Mouse (Mus musculus): Measurements from ENCODE around the gene 4933424G06Rik. TPM values are rescaled to one million over a fixed set of nuclear protein-coding genes. Genes with fewer than 3 reads are reported as not detected.

Gene 4933424G06Rik
- total RNA-seq, 2 experiments from 2014 or later, result not detected

DNA sequence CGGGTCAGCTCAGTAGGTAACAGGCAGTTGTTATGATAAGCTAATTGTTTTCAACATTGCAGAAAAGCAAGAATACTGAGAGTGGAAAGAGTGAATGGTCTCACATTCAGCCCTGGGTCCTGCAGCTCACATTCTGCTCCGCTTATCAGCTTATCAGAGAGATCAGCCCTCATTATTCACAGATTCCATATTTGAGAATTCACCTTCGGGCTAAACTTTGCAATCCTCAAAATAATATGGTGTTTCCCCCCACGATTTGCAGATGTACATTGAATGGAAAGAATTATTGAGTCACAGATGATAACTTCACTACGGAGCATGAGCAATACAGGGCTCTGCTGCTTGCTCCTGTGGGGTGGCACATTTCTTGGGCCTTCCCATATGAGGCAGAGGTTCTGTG, 58.8 kb downstream of the 4933424G06Rik start:
- no peak for DNase-seq (ENCODE audit: low spot score in 2 of 2)

DNA sequence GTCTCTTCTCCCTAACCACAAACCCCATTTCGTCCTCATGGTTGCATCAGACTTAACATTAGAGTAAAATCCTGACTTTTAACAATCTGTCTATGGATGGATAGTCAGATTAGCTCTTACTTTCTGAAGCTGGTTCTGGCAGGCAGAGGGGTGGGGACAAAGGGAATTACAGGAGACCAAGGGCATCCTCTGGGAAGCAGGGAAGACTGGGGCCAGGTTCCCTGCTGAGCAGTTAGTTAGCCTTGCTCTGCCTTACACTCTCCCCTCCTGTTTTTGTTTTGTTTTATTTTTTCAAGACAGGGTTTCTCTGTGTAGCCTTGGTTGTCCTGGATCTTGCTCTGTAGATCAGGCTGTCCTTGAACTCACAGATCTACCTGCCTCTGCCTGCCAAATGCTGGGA, 60.0 kb downstream of the 4933424G06Rik start:
- DNase-seq (ENCODE audit: low spot score in 2 of 2), result no peak

DNA sequence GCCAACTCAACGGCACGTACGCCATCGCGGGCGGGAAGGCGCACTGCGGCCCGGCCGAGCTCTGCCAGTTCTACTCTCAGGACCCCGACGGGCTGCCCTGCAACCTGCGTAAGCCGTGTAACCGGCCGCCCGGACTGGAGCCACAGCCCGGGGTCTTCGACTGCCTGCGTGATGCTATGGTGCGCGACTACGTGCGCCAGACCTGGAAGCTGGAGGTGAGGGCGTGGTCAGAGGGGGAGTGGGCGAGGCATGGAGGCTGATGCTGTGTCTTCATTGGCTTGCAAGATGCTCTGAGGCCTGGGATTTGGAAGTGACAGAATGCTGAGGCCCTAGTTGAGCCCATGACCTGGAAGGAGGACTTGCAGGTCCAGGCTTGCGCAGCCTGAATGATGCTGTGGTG, 61.0 kb downstream of the 4933424G06Rik start:
- DNase-seq (ENCODE audit: low spot score in 2 of 2), result no peak

DNA sequence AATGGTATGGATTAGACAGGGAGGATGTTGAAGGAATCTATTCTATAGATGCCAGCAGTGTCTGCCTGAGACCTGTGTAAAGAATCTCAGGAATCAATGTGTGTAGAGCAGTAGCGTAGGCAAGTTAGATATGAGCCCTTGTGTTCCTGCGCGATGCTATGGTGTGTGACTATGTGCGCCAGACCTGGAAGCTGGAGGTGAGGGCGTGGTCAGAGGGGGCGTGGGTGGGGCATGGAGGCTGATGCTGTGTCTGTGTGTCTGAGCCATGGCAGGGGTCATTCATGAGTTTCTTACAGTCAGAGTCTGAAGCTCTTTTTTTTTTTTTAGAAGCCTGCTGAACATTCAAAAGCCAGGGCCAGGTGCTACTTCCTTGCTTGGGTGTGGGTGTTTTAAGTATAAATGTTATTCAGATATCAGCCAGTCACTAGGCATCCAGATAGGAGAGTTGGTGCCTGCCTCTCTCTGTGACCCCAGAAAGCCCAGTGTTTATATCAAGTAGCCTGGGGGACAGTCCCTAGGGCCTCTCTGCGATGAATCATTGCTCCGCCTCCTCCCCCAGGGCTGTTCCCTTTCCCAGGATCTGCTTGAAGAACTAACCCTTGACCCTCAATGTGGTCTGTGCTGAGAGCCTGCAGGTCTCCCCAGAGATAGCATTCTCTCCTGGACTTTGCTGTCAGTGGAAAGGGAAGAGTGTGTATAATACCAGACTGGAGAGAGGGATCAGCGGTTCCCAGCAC, 62.4 kb downstream of the 4933424G06Rik start:
- DNase-seq (ENCODE audit: low spot score in 2 of 2), result no peak

DNA sequence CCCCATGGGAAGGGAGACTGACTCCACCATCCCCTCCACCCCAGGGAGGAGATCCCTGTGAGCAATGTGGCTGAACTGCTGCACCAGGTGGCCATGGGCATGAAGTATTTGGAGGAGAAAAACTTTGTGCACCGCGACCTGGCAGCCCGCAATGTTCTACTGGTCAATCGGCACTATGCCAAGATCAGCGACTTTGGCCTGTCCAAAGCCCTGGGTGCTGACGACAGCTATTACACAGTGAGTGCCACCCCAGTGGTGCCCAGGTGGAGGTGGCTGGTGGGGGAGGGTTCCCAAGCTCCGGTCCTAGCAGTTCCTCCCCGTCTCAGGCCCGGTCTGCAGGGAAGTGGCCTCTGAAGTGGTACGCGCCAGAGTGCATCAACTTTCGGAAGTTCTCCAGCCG, 70.8 kb downstream of the 4933424G06Rik start:
- no peak for DNase-seq (ENCODE audit: low spot score in 2 of 2)

DNA sequence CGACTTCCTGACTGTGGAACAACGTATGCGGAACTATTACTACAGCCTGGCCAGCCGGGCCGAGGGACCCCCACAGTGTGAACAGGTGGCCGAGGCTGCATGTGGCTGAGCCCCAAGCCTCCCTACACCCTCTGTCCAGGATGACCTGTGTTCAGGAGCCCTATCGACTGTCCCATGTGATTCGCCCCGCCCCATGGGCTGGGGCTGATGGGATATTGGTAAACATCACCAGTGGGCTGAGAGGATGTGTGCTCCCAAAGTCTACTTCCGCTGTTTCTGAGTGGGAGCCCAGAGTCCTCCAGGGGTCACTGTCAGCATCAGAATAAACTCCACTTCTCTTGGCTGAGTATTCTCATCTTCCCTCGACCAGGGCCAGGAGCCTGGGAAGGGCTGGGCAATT, 72.5 kb downstream of the 4933424G06Rik start:
- no peak for DNase-seq (ENCODE audit: low spot score in 2 of 2)

DNA sequence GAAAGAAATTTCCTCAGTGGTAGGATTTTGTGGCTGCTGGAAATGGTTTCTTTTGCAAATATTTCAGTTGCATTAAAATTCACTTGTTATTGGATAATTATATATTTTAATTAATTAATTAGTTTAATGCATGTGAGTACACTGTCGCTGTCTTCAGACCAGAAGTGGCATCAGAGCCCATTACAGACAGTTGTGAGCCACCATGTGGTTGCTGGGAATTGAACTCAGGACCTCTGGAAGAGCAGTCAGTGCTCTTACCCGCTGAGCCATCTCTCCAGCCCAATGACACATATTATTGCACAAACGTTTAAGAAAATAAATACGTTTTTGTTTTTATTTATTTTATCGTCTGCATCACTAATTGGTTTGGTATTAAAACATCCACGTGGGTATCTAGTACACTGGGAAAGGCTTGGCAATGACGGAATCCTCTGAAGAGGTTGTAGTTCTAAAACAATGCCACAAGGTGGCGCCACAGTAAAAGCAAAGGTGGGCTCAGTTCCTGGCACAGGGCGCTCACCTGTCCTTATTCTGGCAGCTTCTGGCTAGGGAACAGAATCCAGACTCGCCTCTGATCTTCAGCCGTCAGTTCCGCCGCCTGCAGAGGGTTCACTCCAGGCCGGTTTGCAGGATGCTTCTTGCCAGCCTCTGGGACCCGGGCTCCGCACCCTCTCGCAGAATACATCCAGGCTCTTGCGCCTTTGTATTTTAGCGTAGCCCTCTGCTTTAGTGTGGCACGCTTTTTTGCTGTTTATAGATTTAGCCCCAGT, 74.6 kb downstream of the 4933424G06Rik start:
- DNase-seq (ENCODE audit: low spot score in 2 of 2), result peak; percentile 40 to 49

DNA sequence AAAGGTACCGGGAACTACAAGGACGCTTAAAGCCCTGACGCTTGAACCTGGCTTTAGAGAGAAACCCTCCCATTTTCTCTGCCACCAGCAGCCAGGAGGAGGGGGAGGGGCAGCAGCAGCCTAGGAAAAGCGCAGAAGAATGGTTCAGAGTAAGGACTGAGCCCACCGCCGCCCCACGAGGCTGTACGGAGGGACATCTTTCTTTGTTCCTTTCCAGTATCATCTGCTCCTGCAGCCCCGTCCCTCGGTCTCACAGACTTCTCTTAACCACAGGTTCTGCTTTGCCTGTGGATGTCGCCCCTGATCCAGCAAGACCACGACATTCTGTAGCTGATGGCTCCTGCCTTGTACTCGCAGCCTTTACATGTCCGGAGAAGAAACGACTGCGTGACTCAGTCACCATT, 75.3 kb downstream of the 4933424G06Rik start:
- no peak for DNase-seq (ENCODE audit: low spot score in 2 of 2)

DNA sequence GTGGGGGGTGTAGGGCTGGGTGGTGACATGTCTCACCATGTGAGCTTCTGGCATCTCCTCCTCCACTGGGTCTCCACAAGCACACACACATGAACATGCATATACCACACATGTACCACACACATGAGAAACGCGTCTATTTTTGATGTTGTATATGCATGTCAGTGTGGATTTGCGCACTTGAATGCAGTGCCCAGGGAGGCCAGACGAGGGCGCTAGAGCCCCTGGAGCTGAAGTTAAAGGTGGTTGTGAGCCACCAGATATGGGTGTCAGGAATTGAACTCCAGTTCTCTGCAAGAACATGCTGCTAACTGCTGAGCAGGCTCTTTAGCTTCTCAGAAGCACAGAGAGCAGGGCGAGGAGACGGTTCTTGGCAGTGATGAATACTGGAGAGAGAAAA, 76.4 kb downstream of the 4933424G06Rik start:
- no peak for DNase-seq (ENCODE audit: low spot score in 2 of 2)

DNA sequence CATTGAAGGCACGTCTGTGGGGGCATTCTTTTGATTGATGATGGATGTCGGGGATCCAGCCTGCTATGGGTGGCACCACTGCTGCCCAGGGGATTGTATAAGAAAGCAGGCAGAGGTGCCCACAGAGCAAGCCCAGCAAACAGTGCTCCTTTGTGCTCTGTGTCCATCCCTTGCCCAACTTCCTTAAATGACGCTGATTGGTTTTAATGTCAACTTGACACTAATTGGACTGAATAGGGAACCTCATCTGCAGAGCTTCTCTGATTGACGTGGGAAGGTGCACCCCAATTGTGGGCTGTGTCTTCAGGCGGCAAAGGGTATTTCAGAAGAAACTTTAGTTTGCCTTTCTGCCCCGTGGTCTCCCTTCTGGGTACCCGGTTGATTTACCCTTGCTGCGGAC, 79.5 kb downstream of the 4933424G06Rik start:
- DNase-seq (ENCODE audit: low spot score in 2 of 2), result no peak

DNA sequence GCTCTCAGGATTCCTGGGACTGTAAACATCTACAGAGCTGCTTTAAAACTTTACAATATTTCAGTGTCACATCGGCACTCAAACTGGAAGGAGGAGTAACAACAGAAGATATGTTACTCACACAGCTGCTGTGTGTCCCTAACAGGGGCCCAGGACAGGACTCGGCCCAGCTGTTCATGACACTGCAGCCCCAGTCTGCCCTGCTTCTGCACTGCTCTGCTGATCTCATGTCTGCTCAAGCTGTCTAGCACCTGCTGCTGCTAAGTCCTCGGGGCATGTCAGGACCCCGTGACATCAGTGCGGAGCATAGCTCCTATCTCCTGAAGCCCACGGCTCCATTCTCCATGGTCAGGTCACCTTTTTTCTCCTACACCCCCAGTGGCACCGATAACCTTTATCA, 86.8 kb downstream of the 4933424G06Rik start:
- no peak for DNase-seq (ENCODE audit: low spot score in 2 of 2)

DNA sequence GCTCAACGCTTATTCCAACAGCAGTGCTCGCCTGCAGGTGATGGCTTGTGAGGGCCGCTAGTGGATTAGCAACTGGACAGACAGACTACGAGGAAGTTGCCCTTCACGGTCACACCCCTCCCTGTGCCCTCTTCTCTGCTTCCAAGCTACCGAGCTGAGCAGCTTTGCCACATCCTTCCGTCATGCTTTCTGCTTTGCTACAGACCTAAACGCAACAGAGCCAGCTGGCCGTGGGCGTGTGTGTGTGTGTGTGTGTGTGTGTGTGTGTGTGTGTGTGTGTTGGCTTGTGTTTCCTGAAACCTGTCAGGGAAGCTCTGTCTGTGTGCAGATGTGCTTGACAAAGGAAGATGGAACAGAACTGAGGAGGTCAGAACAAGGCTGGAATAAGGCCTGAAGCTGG, 87.5 kb downstream of the 4933424G06Rik start:
- no peak for DNase-seq (ENCODE audit: low spot score in 2 of 2)

DNA sequence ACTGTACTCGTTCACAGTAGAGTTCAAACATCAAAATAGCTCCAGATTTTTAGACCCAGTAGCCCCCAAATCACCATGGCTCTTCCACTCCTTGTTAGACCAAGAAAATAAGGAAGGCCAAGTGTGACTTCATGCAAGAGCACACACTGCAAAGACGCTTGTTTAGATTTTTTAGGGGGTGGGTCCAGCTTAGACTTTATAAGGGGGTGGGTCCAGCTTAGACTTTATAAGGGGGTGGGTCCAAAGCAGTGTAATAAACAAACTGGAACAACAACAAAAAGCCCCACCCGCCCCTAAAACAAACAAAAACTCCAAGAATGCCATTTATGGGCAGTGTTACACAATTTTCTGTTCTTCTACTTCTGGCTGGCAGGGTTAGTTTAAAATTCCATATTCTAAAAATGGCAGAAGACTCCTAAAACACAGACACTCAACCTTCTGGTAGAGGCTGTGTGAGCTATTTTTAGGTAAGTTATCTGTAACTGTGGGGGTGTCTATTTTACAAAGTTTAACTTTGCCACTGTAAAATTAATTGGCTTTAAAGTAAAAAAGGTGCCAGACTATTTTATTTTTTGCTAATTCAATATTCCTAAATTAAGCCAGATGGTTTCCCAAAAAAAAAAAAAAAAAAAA, 90.5 kb downstream of the 4933424G06Rik start:
- no peak for DNase-seq (ENCODE audit: low spot score in 2 of 2)

DNA sequence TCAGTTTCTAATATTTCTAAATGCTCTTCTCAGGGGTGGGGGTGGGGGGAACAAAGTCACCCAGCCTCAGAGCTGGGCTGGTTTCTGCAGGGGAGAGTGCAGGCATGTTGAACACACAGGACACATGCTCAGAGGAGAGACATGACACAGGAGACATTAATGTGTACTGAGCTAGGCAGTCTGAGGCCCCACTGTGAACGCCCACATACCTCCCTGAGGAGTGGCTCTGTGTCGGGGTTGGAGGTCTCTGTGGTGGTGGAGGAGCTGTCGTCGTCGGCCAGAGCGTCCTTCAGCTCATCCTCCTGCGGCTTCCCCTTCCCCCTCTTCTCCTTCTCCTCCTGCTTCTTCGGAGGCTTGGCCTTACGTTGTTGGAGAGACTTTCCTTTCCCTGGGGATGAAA, 94.3 kb downstream of the 4933424G06Rik start:
- no peak for DNase-seq (ENCODE audit: low spot score in 2 of 2)

DNA sequence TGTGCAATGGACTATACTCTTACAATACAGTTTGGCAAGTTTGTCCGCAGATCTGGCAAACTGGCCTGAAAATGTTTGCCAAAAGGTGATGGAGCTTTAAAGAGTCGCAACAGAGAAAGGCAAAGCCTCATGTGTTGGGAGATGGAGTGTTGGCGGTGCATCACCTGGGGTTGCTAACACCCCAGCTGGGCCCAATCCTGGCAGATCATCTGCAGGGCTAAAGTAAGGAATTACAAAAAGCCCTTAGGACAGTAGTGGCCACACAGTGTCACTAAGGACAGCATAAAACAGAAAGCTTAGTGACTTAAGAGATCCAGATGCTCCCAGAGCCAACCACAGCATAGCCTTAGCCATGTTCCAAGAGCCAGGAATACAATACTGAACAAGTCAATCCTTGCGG, 94.9 kb downstream of the 4933424G06Rik start:
- no peak for DNase-seq (ENCODE audit: low spot score in 2 of 2)

DNA sequence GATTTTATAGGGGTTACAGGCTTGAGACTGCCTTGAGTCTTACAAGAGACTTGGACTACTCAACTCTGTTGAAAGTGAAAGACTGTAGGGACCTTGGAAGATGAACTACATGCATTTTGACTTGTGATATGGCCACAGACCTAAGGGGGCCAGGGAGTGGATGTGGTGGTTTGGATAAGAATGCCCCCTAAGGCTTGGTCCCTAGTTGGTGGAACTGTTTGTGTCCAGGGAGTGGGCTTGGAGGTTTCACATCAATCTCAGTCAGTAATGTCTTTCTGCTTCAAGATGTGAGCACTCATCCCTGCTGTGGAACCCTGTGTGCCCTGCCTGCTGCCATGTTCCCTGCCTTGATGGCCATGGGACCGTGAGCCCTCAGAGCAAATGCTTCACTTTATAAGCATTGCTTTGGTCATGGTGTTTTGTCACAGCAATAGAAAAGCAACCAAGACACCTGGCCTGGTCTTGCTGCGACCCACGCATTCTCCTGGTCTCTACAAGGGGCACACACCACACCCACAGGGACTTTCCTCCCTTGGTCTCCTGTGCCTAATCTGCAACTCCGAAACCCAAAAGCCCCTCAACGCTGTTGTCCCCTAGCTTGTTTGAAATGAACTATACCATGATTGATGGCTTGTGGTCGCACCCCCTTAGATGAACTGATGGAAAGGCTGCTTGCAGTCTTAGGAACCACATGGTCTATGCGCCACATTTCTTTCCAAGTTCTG, 96.4 kb downstream of the 4933424G06Rik start:
- no peak for DNase-seq (ENCODE audit: low spot score in 2 of 2)

DNA sequence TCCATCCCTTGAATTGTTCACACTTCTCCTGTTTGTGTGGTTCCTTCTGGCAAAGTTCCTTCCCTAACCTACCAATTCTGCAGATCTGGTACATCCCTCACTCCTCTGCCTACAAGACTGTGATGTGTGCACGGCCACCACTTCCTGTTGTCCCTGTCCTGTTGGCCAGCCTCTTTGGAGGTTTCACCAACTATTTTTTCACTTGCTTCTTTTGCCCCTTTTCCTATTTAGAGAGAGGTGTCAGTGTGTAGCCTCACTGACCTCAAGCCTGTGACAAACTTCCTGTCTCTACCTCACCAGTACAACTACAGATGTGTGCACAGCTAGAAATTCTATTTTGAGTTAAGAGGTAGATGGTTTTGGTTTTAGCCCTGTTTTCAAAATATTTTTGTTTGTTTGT, 97.1 kb downstream of the 4933424G06Rik start:
- DNase-seq (ENCODE audit: low spot score in 2 of 2), result no peak
